Mouse (Mus musculus) thymus, postnatal 14 days (tissue): ENCODE results near the gene Cbx1.

Experiments
- DNase-seq: peaks from one replicate; pipeline ENCODE4 v3.0.0; 2021

Gene Cbx1

GRCm38 (mm10) chr11:96788871-96789795 lies at the start of gene Cbx1:
Cbx1 (plus strand) TSS chr11:96789127.
- peak; percentile 92 for DNase-seq

GRCm38 (mm10) chr11:96740796-96741195 lies 48.1 kb upstream of the Cbx1 start:
- no peak for DNase-seq

GRCm38 (mm10) chr11:96741995-96742394 lies 46.9 kb upstream of the Cbx1 start:
- DNase-seq = no peak

GRCm38 (mm10) chr11:96743000-96743399 lies 45.9 kb upstream of the Cbx1 start:
- no peak for DNase-seq

GRCm38 (mm10) chr11:96743891-96744290 lies 45.0 kb upstream of the Cbx1 start:
- no peak for DNase-seq

- DNase-seq = no peak
Measured at GRCm38 (mm10) chr11:96746648-96747047, 42.3 kb upstream of the Cbx1 start.

- DNase-seq = no peak
Measured at GRCm38 (mm10) chr11:96747555-96747954, 41.4 kb upstream of the Cbx1 start.

GRCm38 (mm10) chr11:96755298-96755697 lies 33.6 kb upstream of the Cbx1 start:
- DNase-seq = no peak

- no peak for DNase-seq
Measured at GRCm38 (mm10) chr11:96757421-96757820, 31.5 kb upstream of the Cbx1 start.

- DNase-seq = no peak
Measured at GRCm38 (mm10) chr11:96758402-96758801, 30.5 kb upstream of the Cbx1 start.

GRCm38 (mm10) chr11:96760042-96760441 lies 28.9 kb upstream of the Cbx1 start:
- DNase-seq = peak; percentile 69

- no peak for DNase-seq
Measured at GRCm38 (mm10) chr11:96761984-96762383, 26.9 kb upstream of the Cbx1 start.

- no peak for DNase-seq
Measured at GRCm38 (mm10) chr11:96762742-96763470, 26.0 kb upstream of the Cbx1 start.

- DNase-seq = no peak
Measured at GRCm38 (mm10) chr11:96764511-96765350, 24.2 kb upstream of the Cbx1 start.

GRCm38 (mm10) chr11:96765645-96766044 lies 23.3 kb upstream of the Cbx1 start:
- no peak for DNase-seq

- no peak for DNase-seq
Measured at GRCm38 (mm10) chr11:96766555-96766954, 22.4 kb upstream of the Cbx1 start.

GRCm38 (mm10) chr11:96767096-96767495 lies 21.8 kb upstream of the Cbx1 start:
- no peak for DNase-seq

GRCm38 (mm10) chr11:96768240-96768639 lies 20.7 kb upstream of the Cbx1 start:
- DNase-seq = no peak

GRCm38 (mm10) chr11:96771274-96771975 lies 17.5 kb upstream of the Cbx1 start:
- DNase-seq = no peak

GRCm38 (mm10) chr11:96772413-96772812 lies 16.5 kb upstream of the Cbx1 start:
- no peak for DNase-seq

GRCm38 (mm10) chr11:96774536-96774935 lies 14.4 kb upstream of the Cbx1 start:
- no peak for DNase-seq

GRCm38 (mm10) chr11:96775063-96775462 lies 13.9 kb upstream of the Cbx1 start:
- no peak for DNase-seq
